Mouse (Mus musculus) heart, embryonic 14.5 days (tissue): Measurements from ENCODE around the gene Wdr13. TPM values are rescaled to one million over a fixed set of nuclear protein-coding genes. Genes with fewer than 3 reads are reported as not detected.

Source experiments
- polyA plus RNA-seq: library from polyadenylated mRNA; unstranded; fragments of >200 nt; fragmentation: Nextera tagmentation; extraction: Ambion mirVana; gene quantifications from 2 replicates; pipeline ENCODE4 v1.2.1, GENCODE M21; 2014

The Wdr13 gene
- polyA plus RNA-seq, 1 experiment from 2014 or later = 22.7 TPM

Other genes starting within 250 kb of the Wdr13 start
- gene Slc35a2, start 248.9 kb downstream of the Wdr13 start, polyA plus RNA-seq = 15.2 and 18.3 TPM in 2 replicates
- gene Pqbp1, start 233.6 kb downstream of the Wdr13 start, polyA plus RNA-seq = 61.9 and 65.1 TPM in 2 replicates
- gene Timm17b, start 233.5 kb downstream of the Wdr13 start, polyA plus RNA-seq = 132 and 159 TPM in 2 replicates
- not detected in 2 replicates for gene Gm10491, start 225.1 kb downstream of the Wdr13 start, polyA plus RNA-seq
- gene Gm10490, start 223.3 kb downstream of the Wdr13 start, polyA plus RNA-seq = not detected in 2 replicates
- gene Pcsk1n, start 213.1 kb downstream of the Wdr13 start, polyA plus RNA-seq = 0.09 and 0.63 TPM in 2 replicates
- gene Eras, start 204.3 kb downstream of the Wdr13 start, polyA plus RNA-seq = not detected in 2 replicates
- gene Hdac6, start 185.0 kb downstream of the Wdr13 start, polyA plus RNA-seq = 25.3 and 26.5 TPM in 2 replicates
- 0.24 and 0.54 TPM in 2 replicates for gene Gata1, start 154.8 kb downstream of the Wdr13 start, polyA plus RNA-seq
- gene Glod5, start 114.4 kb downstream of the Wdr13 start, polyA plus RNA-seq = not detected in 2 replicates
- gene Suv39h1, start 58.1 kb downstream of the Wdr13 start, polyA plus RNA-seq = 28.4 and 28.9 TPM in 2 replicates
- gene Was, start 42.4 kb downstream of the Wdr13 start, polyA plus RNA-seq = 0.24 and 0.54 TPM in 2 replicates
- gene Rbm3, start 13.0 kb upstream of the Wdr13 start, polyA plus RNA-seq = 317 and 375 TPM in 2 replicates
- 10.4 and 12.0 TPM in 2 replicates for gene Tbc1d25, start 43.3 kb upstream of the Wdr13 start, polyA plus RNA-seq
- gene Ebp, start 60.6 kb upstream of the Wdr13 start, polyA plus RNA-seq = 28.0 and 28.5 TPM in 2 replicates
- 3.6 and 4.2 TPM in 2 replicates for gene Porcn, start 73.6 kb upstream of the Wdr13 start, polyA plus RNA-seq
- gene Ftsj1, start 119.5 kb upstream of the Wdr13 start, polyA plus RNA-seq = 25.1 and 25.4 TPM in 2 replicates
- 21.7 and 26.5 TPM in 2 replicates for gene Slc38a5, start 138.2 kb upstream of the Wdr13 start, polyA plus RNA-seq
- not detected in 2 replicates for gene Ssxb10, start 194.5 kb upstream of the Wdr13 start, polyA plus RNA-seq
- gene Ssxb9, start 234.1 kb upstream of the Wdr13 start, polyA plus RNA-seq = not detected in 2 replicates